Mouse (Mus musculus) neutrophil, adult 59 days (primary cell): Measurements from ENCODE around the gene Cd59b. TPM values are rescaled to one million over a fixed set of nuclear protein-coding genes. Genes with fewer than 3 reads are reported as not detected.

Source experiments
- total RNA-seq, 2 experiments: library from RNA; stranded (reverse); gene quantifications; 1 replicate in 1 of 2; 2 replicates in 1 of 2; pipeline ENCODE4 v1.2.4; 2023

Cd59b gene
- 1 to 10 TPM in 1 of 2 experiments, not detected in 1; 1.6 TPM for total RNA-seq

GRCm38 (mm10) chr2:104069704-104070185, at the start of gene Cd59b:
Gene Cd59b (plus strand): TSS chr2:104069849.

GRCm38 (mm10) chr2:104027458-104028138, 42.1 kb upstream of the Cd59b start, which contains the start of gene Fbxo3:
Gene Fbxo3 (plus strand): TSS chr2:104027721.

GRCm38 (mm10) chr2:104028139-104028723, 41.4 kb upstream of the Cd59b start, which contains the start of gene 4931422A03Rik:
Gene 4931422A03Rik (minus strand): TSS chr2:104028361.

DNA sequence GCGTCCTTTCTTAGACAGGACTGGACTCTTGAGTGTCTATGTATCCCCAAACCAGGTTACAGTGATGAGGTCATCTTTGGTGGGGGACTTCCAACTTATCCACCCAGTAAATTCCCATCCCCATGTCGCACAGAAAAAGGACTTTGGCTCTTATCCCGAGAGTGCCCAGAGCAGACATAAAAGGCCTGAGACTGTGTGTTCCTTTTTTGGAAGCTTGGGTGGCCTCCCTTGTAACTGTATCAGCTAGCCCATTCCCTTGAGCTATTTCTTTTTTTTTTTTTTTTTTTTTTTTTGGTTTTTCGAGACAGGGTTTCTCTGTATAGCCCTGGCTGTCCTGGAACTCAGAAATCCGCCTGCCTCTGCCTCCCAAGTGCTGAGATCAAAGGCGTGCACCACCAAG, 4.1 kb upstream of the Cd59b start, which contains the start of gene Gm10912:
Gene Gm10912, plus strand, starts transcription at position 301 of the 400 bp plus-strand sequence.

GRCm38 (mm10) chr2:104068450-104068849, 1.2 kb upstream of the Cd59b start, which contains the start of gene Gm10799:
Gene Gm10799 (minus strand): TSS chr2:104068550.

DNA sequence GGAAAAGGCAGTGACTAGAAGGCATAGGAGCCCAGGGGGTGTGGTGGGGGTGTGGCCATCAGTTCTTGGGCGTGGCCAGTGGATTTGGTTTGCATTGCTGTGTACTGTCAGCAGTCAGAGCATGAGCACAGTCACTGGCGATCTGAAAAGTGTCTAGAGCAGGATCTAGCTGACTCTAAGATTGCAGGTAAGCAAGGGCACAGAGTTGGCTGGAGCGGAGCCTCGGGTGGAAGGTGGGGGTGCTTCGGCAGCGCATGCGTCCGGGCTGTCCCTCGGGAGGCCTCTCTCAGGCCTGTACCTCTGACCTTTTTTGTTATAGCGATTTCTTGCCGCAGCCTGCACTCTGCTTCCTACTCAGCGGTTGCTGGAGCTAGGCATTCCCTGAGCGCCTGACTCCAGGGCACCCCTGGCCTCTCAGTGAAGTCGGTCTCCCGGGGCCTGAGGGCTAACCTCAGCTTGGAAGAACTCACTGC, 26.1 kb downstream of the Cd59b start, which contains the start of gene Cd59a:
Gene Cd59a, plus strand, starts transcription at position 61 of the 473 bp plus-strand sequence.

DNA sequence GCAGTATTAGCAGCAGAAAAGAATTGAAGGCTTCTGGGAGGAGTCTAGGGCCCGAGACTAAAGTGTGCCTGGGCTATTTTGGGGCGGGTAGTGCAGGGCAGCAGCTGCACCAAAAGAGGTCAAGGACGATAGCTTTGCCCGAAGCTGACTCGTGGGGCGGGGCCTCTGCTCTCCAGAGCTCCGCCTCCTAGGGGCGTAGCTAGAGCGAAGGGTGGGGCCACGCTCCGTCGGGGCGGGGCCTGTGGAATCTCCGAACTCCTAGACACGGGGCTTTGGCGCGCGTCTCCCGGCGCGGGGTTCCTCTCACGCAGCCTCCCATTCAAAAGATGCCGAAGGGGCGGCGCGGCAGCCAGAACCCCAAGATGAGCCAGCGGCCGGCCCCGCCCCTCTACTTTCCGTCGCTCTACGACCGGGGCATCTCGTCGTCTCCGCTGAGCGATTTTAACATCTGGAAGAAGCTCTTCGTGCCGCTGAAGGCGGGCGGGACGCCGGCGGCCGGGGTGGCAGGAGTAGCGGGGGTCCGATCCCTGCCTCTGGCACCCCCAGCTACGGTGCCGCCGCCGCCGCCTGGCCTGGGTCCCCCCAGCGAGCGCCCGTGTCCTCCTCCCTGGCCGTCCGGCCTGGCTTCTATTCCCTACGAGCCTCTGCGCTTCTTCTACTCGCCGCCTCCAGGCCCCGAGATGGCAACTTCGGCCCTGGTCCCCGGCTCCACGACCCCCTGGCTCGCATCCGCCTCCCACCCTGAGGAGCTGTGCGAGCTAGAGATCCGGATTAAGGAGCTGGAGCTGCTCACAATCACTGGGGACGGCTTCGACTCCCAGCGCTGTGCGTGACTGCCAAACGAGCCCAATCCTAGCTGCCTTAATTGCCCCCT, 53.1 kb downstream of the Cd59b start, which contains the start of gene A930018P22Rik:
Gene A930018P22Rik, plus strand, starts transcription at position 265 of the 874 bp plus-strand sequence.

Other genes with a start within 250 kb of the Cd59b start
- gene Lmo2, start 111.9 kb upstream of the Cd59b start, total RNA-seq, result 10 to 100 TPM; 73.8 to 88.7 TPM
- 10 to 100 TPM; 31.7 to 36.1 TPM for gene Fbxo3, start 42.1 kb upstream of the Cd59b start, total RNA-seq
- not detected for gene 4931422A03Rik, start 41.5 kb upstream of the Cd59b start, total RNA-seq
- gene Gm10912, start 4.0 kb upstream of the Cd59b start, total RNA-seq, result not detected
- gene Gm10799, start 1.3 kb upstream of the Cd59b start, total RNA-seq, result not detected
- 1 to 10 TPM in 1 of 2 experiments, under 1 TPM in 1; 0.37 to 1.4 TPM for gene Cd59a, start 26.0 kb downstream of the Cd59b start, total RNA-seq
- gene A930018P22Rik, start 52.9 kb downstream of the Cd59b start, total RNA-seq, result not detected